Mouse (Mus musculus) ES-Bruce4 (cell line): ENCODE results near the gene Rplp0. TPM values are rescaled to one million over a fixed set of nuclear protein-coding genes. Genes with fewer than 3 reads are reported as not detected.

Experiments used
- H3K27ac ChIP-seq: 2 replicates; pipeline ENCODE4 v1.5.1; 2012; ENCODE audit warnings: low read length, inconsistent platforms; ENCODE audit not compliant: insufficient read depth
- H3K27me3 ChIP-seq: 2 replicates; pipeline ENCODE4 v1.6.1; 2012; ENCODE audit warnings: mild to moderate bottlenecking, low read length, inconsistent platforms; ENCODE audit not compliant: control insufficient read depth, poor library complexity, insufficient read depth, severe bottlenecking
- H3K36me3 ChIP-seq: 2 replicates; pipeline ENCODE4 v1.6.1; 2012; ENCODE audit warnings: inconsistent platforms, mild to moderate bottlenecking, low read length, moderate library complexity; ENCODE audit not compliant: control insufficient read depth, poor library complexity, insufficient read depth, severe bottlenecking
- H3K4me1 ChIP-seq: one replicate; pipeline ENCODE4 v1.8.1; 2011; ENCODE audit warnings: low read length; ENCODE audit not compliant: control insufficient read depth, insufficient read depth
- H3K4me3 ChIP-seq: 2 replicates; pipeline ENCODE4 v1.5.1; 2011; ENCODE audit warnings: low read depth, mild to moderate bottlenecking, low read length
- H3K9ac ChIP-seq: 2 replicates; pipeline ENCODE4 v1.6.1; 2012; ENCODE audit warnings: low read depth, mild to moderate bottlenecking, inconsistent platforms; ENCODE audit not compliant: poor library complexity, severe bottlenecking
- H3K9me3 ChIP-seq: replicated peaks from 2 replicates; pipeline ENCODE4 v1.6.1; 2012; ENCODE audit warnings: mild to moderate bottlenecking, low read length, inconsistent platforms; ENCODE audit not compliant: control insufficient read depth, poor library complexity, insufficient read depth, severe bottlenecking
- CTCF ChIP-seq: IDR thresholded peaks from one replicate; pipeline ENCODE4 v1.8.1; 2011; ENCODE audit warnings: low read depth, low read length
- EP300 ChIP-seq: IDR thresholded peaks from 2 replicates; pipeline ENCODE4 v1.6.1; 2011; ENCODE audit warnings: low read depth, low read length; ENCODE audit not compliant: insufficient read depth
- POLR2A ChIP-seq: IDR thresholded peaks from one replicate; pipeline ENCODE4 v1.8.1; 2011; ENCODE audit warnings: low read length; ENCODE audit not compliant: insufficient read depth
- polyA plus RNA-seq: library from polyadenylated mRNA; stranded (reverse); fragments of >200 nt; gene quantifications from 2 replicates; pipeline ENCODE4 v1.2.4, GENCODE M21; 2011; ENCODE audit warnings: low read depth; ENCODE audit not compliant: missing spikeins, insufficient read depth, insufficient read length

Rplp0 gene
- polyA plus RNA-seq, 1 experiment: 3,041 TPM

DNA sequence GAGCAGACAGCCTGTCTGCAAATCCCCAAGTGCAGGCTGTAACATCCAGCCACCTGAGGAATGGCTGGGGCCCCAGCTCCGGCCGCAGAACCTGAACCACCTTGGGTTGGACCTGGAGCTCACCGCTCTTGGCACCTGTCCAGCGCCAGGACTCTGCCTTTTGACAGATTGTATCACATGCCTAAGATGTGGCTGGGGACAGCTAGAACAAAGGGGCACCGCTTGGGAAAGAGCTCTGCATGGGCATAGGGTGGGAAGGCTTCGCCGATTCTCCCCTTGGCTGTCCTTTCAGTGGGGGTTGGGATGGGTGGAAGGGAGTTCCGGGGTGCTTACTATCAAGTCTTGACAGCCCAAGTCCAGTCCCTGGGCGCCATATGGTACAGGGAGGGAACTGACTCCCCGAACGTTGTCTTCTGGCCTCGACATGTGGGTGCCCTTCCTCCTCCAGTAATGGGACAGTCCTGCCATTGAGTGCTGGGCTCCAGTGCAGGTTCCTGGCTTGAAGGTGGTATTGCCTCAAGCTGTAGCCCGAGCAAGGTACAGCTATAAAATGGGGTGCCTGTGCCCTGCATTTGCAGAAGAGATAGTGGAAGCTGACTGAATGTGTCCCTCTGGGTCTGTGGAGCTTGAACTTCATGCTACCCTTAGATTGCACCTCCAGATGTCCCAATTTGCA is 21.1 kb upstream of the Rplp0 start:
- Histone ChIP-seq H3K27ac (no peak overlapping the region), H3K4me1 (peaks cover 13% of the 10 kb centered on the region)

DNA sequence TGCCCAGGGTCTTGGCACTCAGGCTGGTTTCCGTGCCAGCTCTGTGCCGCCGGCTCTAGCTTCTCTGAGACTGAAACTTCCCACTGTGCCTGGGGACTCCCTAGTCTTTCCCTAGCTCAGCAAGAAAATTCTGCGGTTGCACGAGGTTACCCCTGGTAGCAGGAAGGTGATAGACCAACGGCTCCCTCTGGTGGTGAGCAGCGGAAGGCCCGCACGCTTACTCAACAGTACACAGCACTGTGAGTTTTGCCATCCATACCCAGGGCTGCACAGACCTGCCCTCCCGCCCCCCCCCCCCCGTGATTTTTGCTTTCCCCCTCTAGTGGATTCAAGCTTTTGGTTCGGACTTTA is 20.6 kb upstream of the Rplp0 start:
- H3K4me1 ChIP-seq: peaks cover 11% of the 10 kb centered on the region
- no peaks in the 10 kb centered on the region for H3K9me3 ChIP-seq
- no peak overlapping the region for H3K4me3 ChIP-seq
- H3K27ac ChIP-seq: no peak overlapping the region
- no peak overlapping the region for H3K9ac ChIP-seq
- H3K36me3 ChIP-seq: no peaks in the 10 kb centered on the region
- no peaks in the 10 kb centered on the region for H3K27me3 ChIP-seq
- no peak for TF ChIP-seq EP300
- peak; percentile 93 for TF ChIP-seq CTCF

More for the DNA sequence above, 21.1 kb upstream of the Rplp0 start:
- Histone ChIP-seq H3K4me3 (no peak overlapping the region), H3K9ac (no peak overlapping the region), H3K27me3 (no peaks in the 10 kb centered on the region), H3K9me3 (no peaks in the 10 kb centered on the region), H3K36me3 (no peaks in the 10 kb centered on the region)
- TF ChIP-seq CTCF (no peak), POLR2A (no peak), EP300 (no peak)

DNA sequence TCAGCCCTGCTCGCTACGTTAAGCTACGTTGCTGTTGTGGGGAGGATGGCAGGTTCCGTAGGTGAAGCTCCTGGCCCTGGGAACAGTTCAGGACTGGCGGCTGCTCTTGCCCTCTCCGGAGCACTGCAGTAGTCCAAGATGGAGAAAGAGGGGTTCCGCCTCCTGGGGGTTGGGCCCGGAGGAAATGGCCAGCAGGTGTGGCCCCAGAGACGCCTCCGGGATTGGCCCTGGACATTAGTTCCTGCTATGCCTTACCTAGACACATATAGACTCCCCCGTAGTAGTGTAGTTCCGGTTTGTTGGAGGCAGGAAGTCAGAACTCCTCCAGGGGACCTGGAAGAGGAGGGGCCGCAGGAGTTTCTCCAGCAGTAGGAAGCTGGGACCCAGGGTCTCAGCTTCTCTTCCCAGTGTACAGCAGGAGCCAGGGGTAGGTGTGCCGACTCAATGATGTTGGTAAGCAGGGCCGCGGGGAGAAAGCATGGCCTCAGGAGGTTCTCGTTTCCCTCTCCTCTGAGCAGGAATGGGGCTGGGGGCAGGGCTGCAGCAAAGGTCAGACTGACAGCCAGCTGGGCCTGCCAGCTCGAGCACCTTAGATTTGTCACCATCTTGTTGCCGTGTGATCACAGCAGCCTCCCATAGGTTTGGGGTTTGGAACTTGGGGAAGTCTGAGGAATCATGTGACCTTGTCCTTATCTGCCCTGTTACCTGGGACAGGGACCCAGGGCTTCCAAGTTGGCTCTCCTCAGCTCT is 16.5 kb upstream of the Rplp0 start:
- H3K4me3 ChIP-seq: peak overlapping the region; percentile 54
- H3K9me3 ChIP-seq: no peaks in the 10 kb centered on the region
- no peak overlapping the region; the same call in 1 of the 2 replicates for H3K27ac ChIP-seq
- H3K27me3 ChIP-seq: no peaks in the 10 kb centered on the region
- no peaks in the 10 kb centered on the region for H3K36me3 ChIP-seq
- TF ChIP-seq EP300 (no peak), CTCF (no peak), POLR2A (no peak)
- peaks cover 4% of the 10 kb centered on the region for H3K4me1 ChIP-seq
- peak overlapping the region; percentile 25 for H3K9ac ChIP-seq

DNA sequence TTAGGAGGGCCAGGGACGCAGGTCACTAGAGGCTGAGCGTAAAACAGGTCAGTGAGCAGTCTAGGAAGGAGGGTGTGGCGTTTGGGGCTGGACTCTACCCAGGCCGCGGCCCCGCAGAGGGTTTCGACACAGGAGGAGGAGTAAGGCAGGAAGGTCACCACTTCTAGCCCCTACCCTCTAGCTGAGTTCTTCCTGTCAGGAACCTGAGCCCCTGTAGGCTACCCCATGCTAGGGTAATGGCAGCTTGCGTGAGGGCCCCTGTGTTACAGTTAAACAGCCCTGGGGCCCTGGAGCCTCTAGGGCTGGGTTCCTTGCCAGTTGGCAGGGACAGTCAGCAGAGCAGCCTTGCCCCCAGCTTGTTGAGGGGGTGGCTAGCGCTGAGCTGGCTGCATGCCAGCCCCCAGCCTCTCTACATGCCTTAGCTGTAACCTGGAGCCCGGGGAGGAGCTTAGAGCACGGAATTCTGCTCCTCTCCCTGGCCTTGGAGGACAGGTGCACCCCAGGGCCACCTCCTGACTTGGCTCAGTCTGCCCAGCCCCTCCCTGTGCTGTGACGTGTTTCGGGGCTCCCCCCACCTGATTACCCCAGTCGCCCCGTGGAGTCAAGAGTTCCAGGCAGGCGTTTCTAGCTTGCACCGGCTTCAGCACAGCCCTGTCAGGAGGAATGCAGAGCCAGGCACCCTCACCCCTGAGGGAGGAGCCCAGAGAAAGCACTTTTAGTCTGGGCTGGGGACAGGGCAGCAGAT is 15.6 kb upstream of the Rplp0 start:
- no peaks in the 10 kb centered on the region for H3K9me3 ChIP-seq
- 0 out of 2 replicates have a peak overlapping the region, but pooled peaks have one; percentile 25 for H3K9ac ChIP-seq
- TF ChIP-seq CTCF (no peak), EP300 (no peak), POLR2A (no peak)
- no peaks in the 10 kb centered on the region for H3K36me3 ChIP-seq
- H3K27me3 ChIP-seq: no peaks in the 10 kb centered on the region
- H3K27ac ChIP-seq: no peak overlapping the region
- H3K4me3 ChIP-seq: no peak overlapping the region
- peaks cover 4% of the 10 kb centered on the region for H3K4me1 ChIP-seq

DNA sequence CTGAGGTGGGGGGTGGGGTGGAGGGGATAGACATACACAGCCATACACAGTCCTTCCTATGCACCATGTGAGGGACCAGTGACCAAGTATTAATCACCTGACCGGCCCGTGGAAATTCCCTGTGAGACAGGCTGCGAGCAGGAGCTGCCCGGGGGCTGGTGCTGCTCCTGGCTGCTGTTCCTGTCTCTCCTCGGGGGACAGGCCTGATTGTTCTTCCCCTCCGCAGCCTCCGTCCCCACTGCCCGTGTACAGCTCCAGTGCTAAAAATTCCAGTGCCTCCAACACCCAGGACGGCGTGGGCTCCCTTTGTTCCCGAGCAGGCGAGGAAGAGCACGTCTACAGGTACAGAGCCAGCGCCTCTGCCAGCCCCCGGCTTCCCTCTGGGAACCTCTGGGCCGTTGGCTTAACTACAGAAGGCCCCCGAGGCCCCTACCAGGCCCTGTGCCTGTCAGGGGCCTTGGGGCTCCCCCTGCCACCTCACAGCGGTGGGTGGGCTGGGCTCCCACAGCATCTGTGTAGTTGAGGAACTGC is 14.5 kb upstream of the Rplp0 start:
- no peak overlapping the region for H3K9ac ChIP-seq
- no peaks in the 10 kb centered on the region for H3K9me3 ChIP-seq
- no peak overlapping the region for H3K27ac ChIP-seq
- peaks cover 2% of the 10 kb centered on the region for H3K4me1 ChIP-seq
- no peak overlapping the region for H3K4me3 ChIP-seq
- no peaks in the 10 kb centered on the region for H3K36me3 ChIP-seq
- TF ChIP-seq EP300: no peak
- no peak for TF ChIP-seq POLR2A
- no peak for TF ChIP-seq CTCF
- no peaks in the 10 kb centered on the region for H3K27me3 ChIP-seq
